Mouse (Mus musculus) cerebellum, adult 2 months (tissue): ENCODE measurements at regions not wholly inside any gene's neighbourhood (a gene's known extent, or its start where the extent isn't known, plus 50 kb on each side); places are given as distances from the start of the nearest gene placed in this dataset.

Experiments used
- DNase-seq, 2 experiments: peaks; one replicate each; pipeline ENCODE4 v3.0.0; 2021
- H3K27ac ChIP-seq: fragments of 200-500 bp; 2 replicates; pipeline ENCODE4 v1.5.1; 2012; ENCODE audit warnings: low read length, control low read depth, inconsistent platforms; ENCODE audit not compliant: insufficient read depth
- H3K27me3 ChIP-seq: fragments of 200-500 bp; 2 replicates; pipeline ENCODE4 v1.6.1; 2012; ENCODE audit warnings: inconsistent platforms, mild to moderate bottlenecking, low read length, moderate library complexity; ENCODE audit not compliant: control insufficient read depth, insufficient read depth
- H3K4me1 ChIP-seq: fragments of 200-500 bp; 2 replicates; pipeline ENCODE4 v1.6.1; 2011; ENCODE audit warnings: low read length; ENCODE audit not compliant: control insufficient read depth, insufficient read depth
- H3K4me3 ChIP-seq: fragments of 200-500 bp; replicated peaks from 2 replicates; pipeline ENCODE3; 2011; ENCODE audit warnings: mild to moderate bottlenecking, low read depth, low read length, control low read depth; ENCODE audit not compliant: insufficient read depth
- CTCF ChIP-seq: fragments of 200-500 bp; IDR thresholded peaks from 2 replicates; pipeline ENCODE4 v1.5.1; 2011; ENCODE audit warnings: low read depth, mild to moderate bottlenecking, control low read depth, low read length, moderate library complexity, borderline replicate concordance; ENCODE audit not compliant: insufficient read depth
- POLR2A ChIP-seq: fragments of 200-500 bp; IDR thresholded peaks from 2 replicates; pipeline ENCODE4 v1.6.1; 2011; ENCODE audit warnings: low read length, control low read depth, borderline replicate concordance; ENCODE audit not compliant: insufficient read depth
- WGBS: fragments of 180-500 bp; shearing (Covaris S2); methylation state at CpG from one replicate; pipeline ENCODE4 v1.1.7; 2018; 5-methylcytosine and 5-hydroxymethylcytosine counted together

DNA sequence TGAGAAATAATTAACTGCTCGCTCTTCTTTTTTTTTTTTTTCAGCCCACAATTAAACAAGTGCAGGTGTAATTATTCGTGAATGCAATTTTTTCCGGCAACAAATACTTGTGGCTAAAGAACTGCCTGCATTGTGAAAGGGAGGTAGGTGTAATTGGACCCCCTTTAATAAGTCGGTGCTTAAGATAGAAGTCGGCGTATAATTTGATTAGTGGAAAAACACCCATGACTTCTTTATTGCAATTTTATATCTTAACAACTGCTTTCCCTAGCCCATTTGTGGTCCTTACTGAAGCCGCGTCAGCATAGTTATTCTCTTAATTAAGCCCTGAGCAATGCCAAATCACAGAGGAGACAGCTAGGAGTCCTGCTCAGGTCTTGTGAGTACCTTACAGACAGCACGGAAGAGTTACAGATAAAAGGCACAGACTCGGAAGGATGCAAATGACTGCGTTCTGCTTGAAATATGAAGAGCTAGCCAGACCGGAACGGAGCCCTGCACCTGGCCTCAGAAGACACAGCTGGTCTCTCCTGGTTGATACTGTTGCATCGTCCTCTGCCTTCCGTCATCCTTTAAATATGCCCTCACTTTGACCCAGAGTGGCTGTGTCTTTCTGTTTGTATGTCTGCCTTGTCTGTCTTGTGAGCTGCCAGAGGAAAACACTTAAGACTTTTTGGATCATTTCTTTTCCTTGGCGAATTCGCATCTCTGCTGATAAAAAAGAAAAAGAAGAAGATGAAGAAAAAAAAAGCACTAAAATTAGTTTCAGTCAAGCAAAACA lies 69.5 kb upstream of the Cpm start:
- 46% methylated on average over 17 of the region's 17 CpGs for WGBS
- no peaks in the 10 kb centered on the region for H3K27me3 ChIP-seq
- no peak for DNase-seq
- H3K4me1 ChIP-seq, result no peaks in the 10 kb centered on the region
- TF ChIP-seq POLR2A (no peak), CTCF (no peak)
- no peak overlapping the region for H3K27ac ChIP-seq
- H3K4me3 ChIP-seq, result no peak overlapping the region

DNA sequence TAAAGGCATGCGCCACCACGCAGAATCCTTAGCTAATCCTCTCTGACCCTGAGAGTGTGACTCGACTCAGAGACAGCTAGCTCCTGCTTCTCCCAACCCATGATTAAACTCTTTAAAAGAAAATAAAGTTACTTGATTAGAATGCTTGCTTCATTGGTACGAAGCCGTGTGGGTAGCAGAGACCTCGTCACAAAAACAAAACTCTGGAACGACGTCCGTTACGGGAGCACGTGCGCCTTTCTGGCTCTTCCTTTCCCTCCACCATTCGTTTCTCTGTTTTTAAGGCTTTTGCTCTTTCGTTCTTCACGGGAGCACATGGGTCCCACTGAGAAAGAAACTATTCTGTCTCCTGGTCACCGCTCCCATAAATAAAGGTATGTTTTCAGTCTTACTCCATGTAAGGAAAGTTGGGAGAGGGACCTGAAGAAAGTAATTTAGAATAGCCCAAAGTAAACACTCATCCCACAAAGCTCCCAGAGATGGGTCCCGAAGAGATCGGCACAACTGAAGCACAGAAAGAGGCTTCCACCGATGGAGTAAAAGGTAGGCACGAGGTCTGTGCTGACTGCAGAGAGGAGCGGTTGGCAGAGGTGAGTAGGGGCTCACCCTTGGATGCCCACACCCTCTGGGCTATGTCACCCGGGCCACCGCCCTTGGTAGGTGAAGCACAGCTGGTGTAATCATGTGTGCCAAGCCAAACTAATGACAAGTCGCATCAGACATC lies 70.2 kb upstream of the Cpm start:
- Histone ChIP-seq H3K27me3 (no peaks in the 10 kb centered on the region), H3K4me3 (no peak overlapping the region), H3K4me1 (no peaks in the 10 kb centered on the region), H3K27ac (no peak overlapping the region)
- 77% methylated on average over 24 of the region's 24 CpGs for WGBS
- DNase-seq, result no peak
- TF ChIP-seq POLR2A (no peak), CTCF (no peak)

DNA sequence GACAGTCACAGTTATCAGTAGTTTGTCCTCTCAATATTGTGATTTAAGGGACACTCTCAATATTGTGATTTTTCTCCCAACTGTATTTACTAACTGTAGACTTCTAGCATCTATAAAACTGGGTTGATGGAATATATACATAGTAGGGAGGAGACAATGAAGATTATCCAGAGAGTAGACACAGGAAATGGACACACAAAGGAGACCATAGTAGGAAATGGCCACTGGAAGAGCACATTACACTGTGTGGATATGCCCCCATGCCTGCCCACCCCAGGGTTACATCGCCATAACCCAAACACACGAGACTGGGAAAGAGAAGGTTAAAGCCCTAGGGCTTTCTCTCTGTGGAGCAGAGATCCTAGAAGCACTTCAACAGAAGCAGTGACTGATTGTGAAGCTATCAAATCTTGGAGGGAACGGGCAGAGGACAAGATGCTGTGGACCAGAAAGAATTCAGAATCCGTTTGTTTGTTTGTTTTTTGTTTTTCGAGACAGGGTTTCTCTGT lies 71.0 kb upstream of the Cpm start:
- TF ChIP-seq CTCF, result no peak
- TF ChIP-seq POLR2A, result no peak
- H3K4me1 ChIP-seq, result no peaks in the 10 kb centered on the region
- 86% methylated on average over 5 of the region's 5 CpGs for WGBS
- H3K27me3 ChIP-seq, result no peaks in the 10 kb centered on the region
- H3K27ac ChIP-seq, result no peak overlapping the region
- no peak overlapping the region for H3K4me3 ChIP-seq
- no peak for DNase-seq

GRCm38 (mm10) chr10:117557666-117558065 lies 71.6 kb upstream of the Cpm start:
- 89% methylated on average over 1 of the region's 1 CpGs for WGBS

GRCm38 (mm10) chr10:117556851-117557542 lies 72.3 kb upstream of the Cpm start:
- no peaks in the 10 kb centered on the region for H3K27me3 ChIP-seq
- no peak overlapping the region for H3K27ac ChIP-seq
- no peak for TF ChIP-seq POLR2A
- TF ChIP-seq CTCF, result no peak
- H3K4me1 ChIP-seq, result no peaks in the 10 kb centered on the region
- no peak overlapping the region for H3K4me3 ChIP-seq
- no peak for DNase-seq
- WGBS, result 80% methylated on average over 14 of the region's 14 CpGs

More at GRCm38 (mm10) chr10:117557666-117558065, 71.6 kb upstream of the Cpm start:
- DNase-seq, result no peak
- Histone ChIP-seq H3K4me3 (no peak overlapping the region), H3K4me1 (no peaks in the 10 kb centered on the region), H3K27ac (no peak overlapping the region), H3K27me3 (no peaks in the 10 kb centered on the region)
- TF ChIP-seq POLR2A, result no peak
- TF ChIP-seq CTCF, result no peak

DNA sequence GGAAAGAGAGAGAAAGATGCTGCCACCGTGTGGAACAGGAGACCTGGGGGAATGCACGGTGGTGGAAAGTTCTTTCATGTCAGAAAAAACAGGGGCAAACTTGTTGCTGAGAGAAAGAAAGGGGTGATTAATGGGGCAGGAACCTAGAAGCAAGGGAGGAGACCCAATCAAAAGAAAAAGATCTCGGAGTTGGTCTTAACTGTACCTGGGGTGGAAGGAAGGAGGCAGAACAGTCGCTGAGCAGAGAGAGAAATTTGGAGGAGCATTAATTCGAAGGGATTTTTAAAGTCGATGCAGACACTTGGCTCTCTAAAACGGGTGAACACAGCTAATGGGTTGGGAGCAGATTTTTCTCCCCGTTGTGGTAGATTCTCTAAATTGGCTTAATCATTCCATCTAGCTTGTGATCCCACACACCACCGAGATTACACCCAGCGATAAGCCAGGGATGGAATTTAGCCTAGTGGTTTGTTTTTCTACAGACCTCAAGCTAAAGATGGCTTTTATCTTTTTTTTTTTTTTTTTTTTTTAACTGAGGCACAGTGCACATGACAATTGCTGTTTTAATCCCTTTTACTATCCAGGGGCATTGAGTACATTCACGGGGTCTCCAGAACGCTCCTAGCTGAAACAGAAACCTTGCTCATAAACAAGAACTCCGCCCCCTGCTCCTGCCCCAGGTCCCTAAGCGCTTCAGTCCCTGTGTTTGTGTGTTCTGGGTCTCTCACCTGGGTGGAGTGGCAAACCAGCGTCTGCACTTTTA lies 73.1 kb upstream of the Cpm start:
- Histone ChIP-seq H3K4me1 (no peaks in the 10 kb centered on the region), H3K4me3 (no peak overlapping the region), H3K27me3 (no peaks in the 10 kb centered on the region), H3K27ac (no peak overlapping the region)
- no peak for DNase-seq
- TF ChIP-seq CTCF (no peak), POLR2A (no peak)
- WGBS, result 66% methylated on average over 15 of the region's 15 CpGs

- no peaks in the 10 kb centered on the region for H3K4me1 ChIP-seq
- 87% methylated on average over 10 of the region's 10 CpGs for WGBS
- no peak for TF ChIP-seq CTCF
- TF ChIP-seq POLR2A, result no peak
- no peak for DNase-seq
- H3K4me3 ChIP-seq, result no peak overlapping the region
- no peak overlapping the region for H3K27ac ChIP-seq
- no peaks in the 10 kb centered on the region for H3K27me3 ChIP-seq
Measured at GRCm38 (mm10) chr10:117555542-117555941, 73.8 kb upstream of the Cpm start.
